Mouse (Mus musculus) liver, embryonic 11.5 days (tissue): Measurements from ENCODE around the gene Pafah1b2. TPM values are rescaled to one million over a fixed set of nuclear protein-coding genes. Genes with fewer than 3 reads are reported as not detected.

Experiments used
- ATAC-seq: fragments of 200-750 bp; cut with Nextera tagmentation; replicated peaks from 2 replicates; pipeline ENCODE4 v1.8.0; 2017; ENCODE audit warnings: moderate number of reproducible peaks, mild to moderate bottlenecking, moderate TSS enrichment, moderate library complexity; ENCODE audit not compliant: low FRiP score
- DNase-seq: peaks from one replicate; pipeline ENCODE4 v3.0.0-alpha.2; 2017; ENCODE audit warnings: low spot score
- H3K27ac ChIP-seq: fragments of 300-500 bp; sonication (generic); 2 replicates; pipeline ENCODE4 v1.5.1; 2014; ENCODE audit warnings: mild to moderate bottlenecking, low read depth, low read length, control low read depth
- H3K27me3 ChIP-seq: fragments of 300-500 bp; sonication (generic); replicated peaks from 2 replicates; pipeline ENCODE4 v1.6.1; 2014; ENCODE audit warnings: low read length, mixed read lengths; ENCODE audit not compliant: control insufficient read depth, insufficient read depth
- H3K36me3 ChIP-seq: fragments of 300-500 bp; sonication (generic); 2 replicates; pipeline ENCODE4 v1.6.1; 2014; ENCODE audit warnings: mild to moderate bottlenecking, low read length, moderate library complexity, mixed read lengths; ENCODE audit not compliant: control insufficient read depth, insufficient read depth
- H3K4me1 ChIP-seq: fragments of 300-500 bp; sonication (generic); replicated peaks from 2 replicates; pipeline ENCODE4 v1.6.1; 2014; ENCODE audit warnings: low read length, mixed read lengths; ENCODE audit not compliant: control insufficient read depth, insufficient read depth
- H3K4me2 ChIP-seq: fragments of 300-500 bp; sonication (generic); 2 replicates; pipeline ENCODE4 v1.6.1; 2014; ENCODE audit warnings: mild to moderate bottlenecking, control low read depth, moderate library complexity
- H3K4me3 ChIP-seq: fragments of 300-500 bp; sonication (generic); 2 replicates; pipeline ENCODE4 v1.5.1; 2014; ENCODE audit warnings: low read depth, low read length, control low read depth
- H3K9ac ChIP-seq: fragments of 300-500 bp; sonication (generic); 2 replicates; pipeline ENCODE4 v1.6.1; 2014; ENCODE audit warnings: low read depth, low read length, control low read depth
- H3K9me3 ChIP-seq: fragments of 300-500 bp; sonication (generic); 2 replicates; pipeline ENCODE4 v1.6.1; 2016; ENCODE audit warnings: low read length, inconsistent platforms, mixed read lengths; ENCODE audit not compliant: control insufficient read depth
- WGBS: fragments of 180-500 bp; shearing (Covaris S2); extraction: QIAGEN DNeasy Blood & Tissue Kit; methylation state at CpG from one replicate; pipeline ENCODE4 v1.1.7; 2014; 5-methylcytosine and 5-hydroxymethylcytosine counted together
- polyA plus RNA-seq: library from polyadenylated mRNA; unstranded; fragments of >200 nt; fragmentation: Nextera tagmentation; extraction: Ambion mirVana; gene quantifications from 2 replicates; pipeline ENCODE4 v1.2.1, GENCODE M21; 2014

The Pafah1b2 gene
- polyA plus RNA-seq, 1 experiment from 2014 or later: 137 TPM

DNA sequence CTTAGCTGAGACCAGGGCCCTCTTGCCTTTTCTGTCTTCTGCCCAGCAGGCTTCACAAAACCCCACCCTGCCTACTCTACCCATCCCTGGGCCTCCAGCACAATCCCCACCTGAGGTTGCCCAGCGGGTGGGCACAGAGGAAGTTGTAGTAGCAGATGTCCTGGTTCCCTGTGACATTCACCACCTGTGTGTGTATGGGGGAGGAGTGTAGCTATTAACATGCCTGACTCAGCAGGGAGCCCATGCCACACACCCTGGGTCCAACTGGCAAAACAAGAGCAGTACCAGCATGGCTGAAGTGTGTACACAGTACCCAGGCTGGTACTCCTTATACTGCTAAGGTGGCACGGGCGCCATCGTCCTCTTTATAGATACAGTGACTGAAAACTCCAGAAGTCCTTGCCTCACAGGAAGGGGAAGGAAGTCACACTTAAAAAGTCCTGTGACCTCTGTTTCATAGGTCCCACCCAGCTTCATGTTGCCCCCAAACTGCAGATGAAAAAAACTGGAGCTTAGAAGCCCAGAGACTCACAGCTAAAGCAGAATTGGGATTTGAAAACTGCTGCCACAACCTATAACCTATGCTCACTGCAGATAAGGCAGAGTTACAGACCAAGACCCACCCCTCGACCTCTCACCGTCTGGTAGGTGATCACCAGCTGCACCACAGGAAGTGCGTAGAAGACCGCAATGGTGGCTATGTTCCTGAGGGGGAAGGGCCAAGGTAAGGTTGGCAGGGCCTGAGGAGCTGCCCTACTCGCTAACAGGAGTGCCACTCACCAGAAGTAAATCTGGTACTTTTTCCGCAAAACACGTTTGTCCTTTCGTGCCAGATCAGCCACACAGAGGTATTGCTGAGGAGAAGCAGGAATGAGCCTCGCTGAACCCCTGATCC is 67.7 kb downstream of the Pafah1b2 start:
- no peak overlapping the region for H3K9ac ChIP-seq
- H3K27me3 ChIP-seq: no peaks in the 10 kb centered on the region
- H3K36me3 ChIP-seq: peaks cover 37% of the 10 kb centered on the region
- H3K9me3 ChIP-seq: no peaks in the 10 kb centered on the region
- ATAC-seq (no peak), DNase-seq (no peak)
- H3K4me3 ChIP-seq: no peak overlapping the region
- no peak overlapping the region for H3K4me2 ChIP-seq
- WGBS: 59% methylated on average over 13 of the region's 13 CpGs
- peaks cover 32% of the 10 kb centered on the region for H3K4me1 ChIP-seq
- no peak overlapping the region for H3K27ac ChIP-seq

GRCm38 (mm10) chr9:45943628-45944505 is 68.6 kb downstream of the Pafah1b2 start:
- H3K9ac ChIP-seq: no peak overlapping the region
- ATAC-seq (peak; percentile 38), DNase-seq (no peak)
- no peaks in the 10 kb centered on the region for H3K9me3 ChIP-seq
- H3K36me3 ChIP-seq: peaks cover 36% of the 10 kb centered on the region
- WGBS: 93% methylated on average over 8 of the region's 8 CpGs
- no peak overlapping the region for H3K4me3 ChIP-seq
- H3K4me1 ChIP-seq: peaks cover 32% of the 10 kb centered on the region
- H3K27me3 ChIP-seq: no peaks in the 10 kb centered on the region
- H3K27ac ChIP-seq: no peak overlapping the region
- no peak overlapping the region for H3K4me2 ChIP-seq

DNA sequence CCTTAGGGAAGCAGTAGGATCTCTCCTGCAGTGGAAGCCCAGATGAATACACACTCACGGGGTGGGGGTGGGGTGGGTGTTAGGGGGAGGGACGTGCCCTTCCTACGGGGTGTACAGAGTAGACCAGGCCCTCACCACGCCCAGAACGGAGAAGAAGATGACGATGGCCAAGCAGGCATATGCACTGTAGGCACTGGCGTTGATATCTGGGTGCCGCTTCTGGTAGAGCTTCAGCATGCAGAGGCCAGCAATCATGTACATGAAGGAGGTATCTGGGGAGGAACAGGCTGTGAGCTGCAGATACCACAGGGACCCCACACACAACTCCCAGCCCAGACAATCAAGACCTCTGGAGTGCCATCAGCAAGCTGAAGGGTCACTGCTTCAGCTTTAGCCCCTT is 69.6 kb downstream of the Pafah1b2 start:
- H3K9me3 ChIP-seq: no peaks in the 10 kb centered on the region
- peaks cover 40% of the 10 kb centered on the region for H3K36me3 ChIP-seq
- H3K4me3 ChIP-seq: no peak overlapping the region
- peak overlapping the region; percentile 39; the same call in 1 of the 2 replicates for H3K27ac ChIP-seq
- DNase-seq: no peak
- H3K27me3 ChIP-seq: no peaks in the 10 kb centered on the region
- peak; percentile 87 for ATAC-seq
- no peak overlapping the region for H3K9ac ChIP-seq
- H3K4me2 ChIP-seq: peak overlapping the region; percentile 46
- 65% methylated on average over 8 of the region's 8 CpGs for WGBS
- H3K4me1 ChIP-seq: peaks cover 32% of the 10 kb centered on the region

- 82% methylated on average over 16 of the region's 16 CpGs for WGBS
- no peaks in the 10 kb centered on the region for H3K9me3 ChIP-seq
- H3K27ac ChIP-seq: peak overlapping the region; percentile 45
- DNase-seq (no peak), ATAC-seq (peak; percentile 71)
- H3K27me3 ChIP-seq: no peaks in the 10 kb centered on the region
- no peak overlapping the region for H3K4me3 ChIP-seq
- H3K36me3 ChIP-seq: peaks cover 40% of the 10 kb centered on the region
- H3K4me1 ChIP-seq: peaks cover 32% of the 10 kb centered on the region
- no peak overlapping the region for H3K9ac ChIP-seq
- peak overlapping the region; percentile 46 for H3K4me2 ChIP-seq
Observed at GRCm38 (mm10) chr9:45942464-45942863, 70.0 kb downstream of the Pafah1b2 start.

DNA sequence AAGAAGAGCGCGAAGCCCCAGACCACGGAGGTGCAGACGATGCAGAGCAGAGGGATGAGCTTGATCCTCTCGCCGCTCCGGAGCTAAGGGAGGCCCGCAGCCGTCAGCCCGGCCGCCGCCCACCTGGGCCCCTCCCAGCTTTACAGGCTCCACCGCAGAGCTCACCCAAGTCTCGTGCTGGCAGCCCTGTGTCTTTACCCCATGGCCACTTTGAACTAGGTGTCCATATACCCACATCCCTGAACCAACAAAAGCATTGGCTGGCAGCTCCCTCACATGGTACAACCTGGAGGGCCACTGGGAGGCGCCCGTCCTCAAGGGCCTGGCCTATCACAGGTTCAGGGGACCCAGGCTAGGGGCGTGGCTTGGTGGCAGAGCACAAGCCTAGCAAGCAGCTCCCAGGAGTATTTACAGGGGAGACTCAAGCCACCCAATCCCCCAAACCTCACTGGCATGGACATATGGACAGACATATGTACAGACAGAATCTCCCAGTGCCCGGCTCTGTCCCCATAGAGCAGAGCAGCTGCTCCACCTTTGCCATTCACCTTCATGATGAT is 71.1 kb downstream of the Pafah1b2 start:
- H3K4me2 ChIP-seq: no peak overlapping the region
- H3K27ac ChIP-seq: peak overlapping the region; percentile 45; the same call in 1 of the 2 replicates
- no peak overlapping the region for H3K9ac ChIP-seq
- no peak overlapping the region for H3K4me3 ChIP-seq
- ATAC-seq: peak; percentile 55
- no peaks in the 10 kb centered on the region for H3K9me3 ChIP-seq
- peaks cover 32% of the 10 kb centered on the region for H3K4me1 ChIP-seq
- H3K36me3 ChIP-seq: peaks cover 38% of the 10 kb centered on the region
- DNase-seq: no peak
- WGBS: 70% methylated on average over 18 of the region's 18 CpGs
- H3K27me3 ChIP-seq: no peaks in the 10 kb centered on the region

- H3K4me1 ChIP-seq: peaks cover 24% of the 10 kb centered on the region
- WGBS: 88% methylated on average over 6 of the region's 6 CpGs
Observed at GRCm38 (mm10) chr9:45939794-45940193, 72.7 kb downstream of the Pafah1b2 start.

GRCm38 (mm10) chr9:45938952-45939637 is 73.4 kb downstream of the Pafah1b2 start:
- 81% methylated on average over 15 of the region's 15 CpGs for WGBS
- Histone ChIP-seq H3K9me3 (no peaks in the 10 kb centered on the region), H3K36me3 (peaks cover 32% of the 10 kb centered on the region), H3K27ac (no peak overlapping the region), H3K4me3 (no peak overlapping the region), H3K4me2 (no peak overlapping the region), H3K9ac (no peak overlapping the region), H3K4me1 (peaks cover 19% of the 10 kb centered on the region), H3K27me3 (peaks cover 2% of the 10 kb centered on the region; the same call in 1 of the 2 replicates)
- no peak for DNase-seq
- no peak for ATAC-seq

More at GRCm38 (mm10) chr9:45939794-45940193, 72.7 kb downstream of the Pafah1b2 start:
- ATAC-seq: no peak
- no peaks in the 10 kb centered on the region for H3K9me3 ChIP-seq
- no peak overlapping the region for H3K27ac ChIP-seq
- peaks cover 2% of the 10 kb centered on the region; the same call in 1 of the 2 replicates for H3K27me3 ChIP-seq
- no peak overlapping the region for H3K4me3 ChIP-seq
- no peak for DNase-seq
- peaks cover 35% of the 10 kb centered on the region for H3K36me3 ChIP-seq
- H3K9ac ChIP-seq: no peak overlapping the region
- H3K4me2 ChIP-seq: no peak overlapping the region

DNA sequence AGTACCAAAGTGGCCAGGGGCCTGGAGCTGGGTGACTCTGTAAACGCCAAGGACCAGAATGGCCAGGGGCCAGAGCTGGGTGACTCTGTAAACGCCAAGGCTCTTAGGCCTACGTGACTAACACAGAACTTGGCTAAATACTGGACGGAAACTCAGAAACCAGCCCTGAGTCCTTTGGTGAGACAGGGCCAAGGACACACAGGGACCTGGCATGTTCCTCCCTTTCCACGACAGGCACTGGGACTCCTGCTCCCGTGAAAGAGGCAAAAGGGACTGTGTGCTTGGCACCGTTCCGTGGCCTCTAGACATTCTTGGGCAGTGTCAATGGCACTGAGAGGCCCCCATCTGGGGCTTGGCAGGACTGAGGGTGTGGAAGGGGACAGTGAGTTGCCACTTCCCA is 74.4 kb downstream of the Pafah1b2 start:
- Histone ChIP-seq H3K27me3 (peaks cover 2% of the 10 kb centered on the region; the same call in 1 of the 2 replicates), H3K4me3 (no peak overlapping the region), H3K36me3 (peaks cover 30% of the 10 kb centered on the region), H3K27ac (no peak overlapping the region), H3K9me3 (no peaks in the 10 kb centered on the region), H3K4me1 (peaks cover 16% of the 10 kb centered on the region), H3K9ac (no peak overlapping the region), H3K4me2 (no peak overlapping the region)
- DNase-seq (no peak), ATAC-seq (no peak)
- WGBS: 93% methylated on average over 8 of the region's 8 CpGs
